Mouse (Mus musculus): Measurements from ENCODE around the gene Gm37240. TPM values are rescaled to one million over a fixed set of nuclear protein-coding genes. Genes with fewer than 3 reads are reported as not detected.

Gene Gm37240
- total RNA-seq, 1 experiment, result 1.2 TPM

- no peak overlapping the region for H3K9ac ChIP-seq (ENCODE audit: insufficient read depth, low read depth, low read length, poor library complexity, severe bottlenecking)
- H3K9me3 ChIP-seq (ENCODE audit: control insufficient read depth, insufficient read depth, low read depth, low read length), result no peaks in the 10 kb centered on the region
- in situ Hi-C loops (cut with MboI; ENCODE audit: low sequenced_read_pairs in 2 of 2, unreplicated experiment in 2 of 2), result no loop called here
- no peaks in the 10 kb centered on the region for H3K4me1 ChIP-seq (ENCODE audit: control insufficient read depth in 2 of 2, insufficient read depth in 2 of 2, low read length in 2 of 2, poor library complexity in 1 of 2)
- H3K36me3 ChIP-seq (ENCODE audit: control insufficient read depth, insufficient read depth, low read length, poor library complexity, severe bottlenecking), result no peaks in the 10 kb centered on the region
- no peak overlapping the region for H3K4me3 ChIP-seq (ENCODE audit: insufficient read depth in 1 of 2, low read depth in 1 of 2, low read length in 2 of 2, poor library complexity in 1 of 2, severe bottlenecking in 1 of 2)
- no peak for TF ChIP-seq CHD2 (IDR thresholded peaks at IDR 0.05; ENCODE audit: low read depth, low read length)
- TF ChIP-seq ZC3H11A (IDR thresholded peaks at IDR 0.05; ENCODE audit: borderline replicate concordance, low read depth, low read length), result no peak
- TF ChIP-seq ZNF384 (IDR thresholded peaks at IDR 0.05; ENCODE audit: low read depth, low read length), result no peak
- no peak for TF ChIP-seq MAFK (IDR thresholded peaks at IDR 0.05; ENCODE audit: insufficient read depth, low read depth, low read length)
- TF ChIP-seq HCFC1 (IDR thresholded peaks at IDR 0.05; ENCODE audit: borderline replicate concordance, insufficient read depth, low read length), result no peak
- H3K27ac ChIP-seq (ENCODE audit: insufficient read depth, low read depth, low read length, poor library complexity, severe bottlenecking), result no peak overlapping the region
- DNase-seq (ENCODE audit: low read depth, low spot score), result no peak
These were observed 292.9 kb downstream of the Gm37240 start for GRCm38 (mm10) chr3:85594452-85594851.

- DNase-seq (ENCODE audit: low read depth, low spot score), result no peak
- Histone ChIP-seq H3K27ac (ENCODE audit: insufficient read depth, low read depth, low read length, poor library complexity, severe bottlenecking) (no peak overlapping the region), H3K4me1 (ENCODE audit: control insufficient read depth in 2 of 2, insufficient read depth in 2 of 2, low read length in 2 of 2, poor library complexity in 1 of 2) (no peaks in the 10 kb centered on the region), H3K36me3 (ENCODE audit: control insufficient read depth, insufficient read depth, low read length, poor library complexity, severe bottlenecking) (no peaks in the 10 kb centered on the region), H3K4me3 (ENCODE audit: insufficient read depth in 1 of 2, low read depth in 1 of 2, low read length in 2 of 2, poor library complexity in 1 of 2, severe bottlenecking in 1 of 2) (no peak overlapping the region), H3K9ac (ENCODE audit: insufficient read depth, low read depth, low read length, poor library complexity, severe bottlenecking) (no peak overlapping the region), H3K9me3 (ENCODE audit: control insufficient read depth, insufficient read depth, low read depth, low read length) (no peaks in the 10 kb centered on the region)
- in situ Hi-C loops (cut with MboI; ENCODE audit: low sequenced_read_pairs in 2 of 2, unreplicated experiment in 2 of 2), result no loop called here
- TF ChIP-seq ZNF384 (IDR thresholded peaks at IDR 0.05; ENCODE audit: low read depth, low read length), result no peak
- no peak for TF ChIP-seq HCFC1 (IDR thresholded peaks at IDR 0.05; ENCODE audit: borderline replicate concordance, insufficient read depth, low read length)
- no peak for TF ChIP-seq MAFK (IDR thresholded peaks at IDR 0.05; ENCODE audit: insufficient read depth, low read depth, low read length)
- TF ChIP-seq CHD2 (IDR thresholded peaks at IDR 0.05; ENCODE audit: low read depth, low read length), result no peak
- no peak for TF ChIP-seq ZC3H11A (IDR thresholded peaks at IDR 0.05; ENCODE audit: borderline replicate concordance, low read depth, low read length)
These were observed 294.6 kb downstream of the Gm37240 start for GRCm38 (mm10) chr3:85592640-85593252.

- Histone ChIP-seq H3K36me3 (ENCODE audit: control insufficient read depth, insufficient read depth, low read length, poor library complexity, severe bottlenecking) (no peaks in the 10 kb centered on the region), H3K4me3 (ENCODE audit: insufficient read depth in 1 of 2, low read depth in 1 of 2, low read length in 2 of 2, poor library complexity in 1 of 2, severe bottlenecking in 1 of 2) (no peak overlapping the region), H3K4me1 (ENCODE audit: control insufficient read depth in 2 of 2, insufficient read depth in 2 of 2, low read length in 2 of 2, poor library complexity in 1 of 2) (no peaks in the 10 kb centered on the region), H3K27ac (ENCODE audit: insufficient read depth, low read depth, low read length, poor library complexity, severe bottlenecking) (no peak overlapping the region), H3K9ac (ENCODE audit: insufficient read depth, low read depth, low read length, poor library complexity, severe bottlenecking) (no peak overlapping the region), H3K9me3 (ENCODE audit: control insufficient read depth, insufficient read depth, low read depth, low read length) (no peaks in the 10 kb centered on the region)
- in situ Hi-C loops (cut with MboI; ENCODE audit: low sequenced_read_pairs in 2 of 2, unreplicated experiment in 2 of 2), result no loop called here
- no peak for TF ChIP-seq MAFK (IDR thresholded peaks at IDR 0.05; ENCODE audit: insufficient read depth, low read depth, low read length)
- TF ChIP-seq HCFC1 (IDR thresholded peaks at IDR 0.05; ENCODE audit: borderline replicate concordance, insufficient read depth, low read length), result no peak
- no peak for DNase-seq (ENCODE audit: low read depth, low spot score)
These were observed 295.3 kb downstream of the Gm37240 start for GRCm38 (mm10) chr3:85592067-85592466.

GRCm38 (mm10) chr3:85590090-85590754 is 297.1 kb downstream of the Gm37240 start:
- no peak overlapping the region for H3K27ac ChIP-seq (ENCODE audit: insufficient read depth, low read depth, low read length, poor library complexity, severe bottlenecking)
- no peaks in the 10 kb centered on the region for H3K36me3 ChIP-seq (ENCODE audit: control insufficient read depth, insufficient read depth, low read length, poor library complexity, severe bottlenecking)
- in situ Hi-C loops (cut with MboI; ENCODE audit: low sequenced_read_pairs in 2 of 2, unreplicated experiment in 2 of 2), result no loop called here
- no peaks in the 10 kb centered on the region for H3K4me1 ChIP-seq (ENCODE audit: control insufficient read depth in 2 of 2, insufficient read depth in 2 of 2, low read length in 2 of 2, poor library complexity in 1 of 2)
- TF ChIP-seq ZC3H11A (IDR thresholded peaks at IDR 0.05; ENCODE audit: borderline replicate concordance, low read depth, low read length) (no peak), ZNF384 (IDR thresholded peaks at IDR 0.05; ENCODE audit: low read depth, low read length) (no peak), HCFC1 (IDR thresholded peaks at IDR 0.05; ENCODE audit: borderline replicate concordance, insufficient read depth, low read length) (no peak), MAFK (IDR thresholded peaks at IDR 0.05; ENCODE audit: insufficient read depth, low read depth, low read length) (no peak), CHD2 (IDR thresholded peaks at IDR 0.05; ENCODE audit: low read depth, low read length) (no peak)
- no peaks in the 10 kb centered on the region for H3K9me3 ChIP-seq (ENCODE audit: control insufficient read depth, insufficient read depth, low read depth, low read length)
- H3K4me3 ChIP-seq (ENCODE audit: insufficient read depth in 1 of 2, low read depth in 1 of 2, low read length in 2 of 2, poor library complexity in 1 of 2, severe bottlenecking in 1 of 2), result no peak overlapping the region
- no peak for DNase-seq (ENCODE audit: low read depth, low spot score)
- H3K9ac ChIP-seq (ENCODE audit: insufficient read depth, low read depth, low read length, poor library complexity, severe bottlenecking), result no peak overlapping the region

All from ES-E14 (cell line).